24 mouse cellular contexts compared by ENCODE assay signal in the genomic region with DNA sequence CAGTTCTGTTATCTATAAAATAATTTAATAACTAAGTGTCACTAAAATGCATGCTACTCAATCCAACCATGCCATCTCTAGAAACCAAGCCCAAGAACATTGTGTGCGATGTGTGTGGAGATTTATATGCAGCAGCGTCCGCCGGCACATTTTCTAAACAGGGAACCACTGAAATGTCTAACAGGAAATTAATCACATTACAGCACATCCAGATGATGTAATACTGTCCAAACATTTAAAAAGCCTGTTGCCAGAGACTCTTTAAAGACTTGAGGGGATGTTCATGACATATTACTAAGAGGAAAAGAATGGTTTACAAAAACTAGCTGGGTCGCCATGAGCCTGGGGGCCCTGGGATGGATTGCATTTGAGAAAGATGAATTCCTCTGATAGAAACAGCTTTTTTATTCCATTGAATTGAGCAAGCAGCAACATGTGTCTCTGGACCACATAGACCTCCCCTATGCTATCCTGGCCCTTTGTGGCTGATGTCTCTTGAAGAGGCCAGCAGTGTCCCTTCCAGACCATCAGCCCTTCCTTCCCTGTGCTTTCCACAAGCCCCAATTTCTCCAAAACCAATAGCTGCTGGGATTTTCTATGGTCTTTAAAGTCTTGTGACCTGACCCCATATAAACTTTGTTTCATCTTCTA.
A peak's percentile ranks its signal among the peaks of the same experiment; 100 is the strongest.
DNase-seq lines count a peak whose midpoint lies in the region; ATAC-seq and TF ChIP-seq lines count a peak whose summit lies in the region.
"Had no signal": no experiment of that assay in that cellular context is flagged by ENCODE, and none has a peak within 500 bp of the region (broad histone marks: within the 10 kb centered on the region; RNA-seq: fewer than 3 reads in every experiment).

No protein-coding gene starts in this region.

- ATAC-seq in lung, embryonic 14.5 days (ENCODE audit: insufficient read depth): peak; percentile 80
- no peak for ATAC-seq in hindbrain, embryonic 12.5 days (ENCODE audit: low FRiP score)
- ATAC-seq: activated CD4-positive, CD25-positive, alpha-beta regulatory T cell, adult 4 months; forebrain, embryonic 15.5 days; Patski had no signal

- H3K27ac ChIP-seq in lung, embryonic 14.5 days (ENCODE audit: low read depth): no peak overlapping the region
- no peak overlapping the region for H3K27ac ChIP-seq in hindbrain, embryonic 12.5 days
- H3K27ac ChIP-seq: embryonic facial prominence, embryonic 15.5 days; forebrain, embryonic 15.5 days; heart, adult 2 months; heart, embryonic 15.5 days; hindbrain, embryonic 10.5 days; hindbrain, embryonic 15.5 days had no signal

- no peak overlapping the region for H3K9ac ChIP-seq in lung, embryonic 14.5 days
- H3K9ac ChIP-seq in hindbrain, embryonic 12.5 days: no peak overlapping the region
- H3K9ac ChIP-seq: embryonic facial prominence, embryonic 15.5 days; forebrain, embryonic 15.5 days; heart, embryonic 15.5 days; hindbrain, embryonic 15.5 days had no signal

- DNase-seq in lung, embryonic 14.5 days: peak; percentile 75
- DNase-seq in lung, postnatal 14 days: no peak
- peak; percentile 3 for DNase-seq in 416B (ENCODE audit: low read depth)
- peak; percentile 7 for DNase-seq in fibroblast of lung, adult 2 months (ENCODE audit: low read depth)
- DNase-seq in lung, postnatal 25 days (ENCODE audit: low spot score): peak; percentile 26
- DNase-seq in heart, adult 18-20 months: no peak
- no peak for DNase-seq in adrenal gland, postnatal 14 days
- DNase-seq: adrenal gland, postnatal 25 days; cerebellum, adult 18-20 months; cerebellum, adult 9-11 months; cerebellum, postnatal 36 days; gastrocnemius, postnatal 10 days; heart, adult 2 months; heart, postnatal 14 days had no signal

- no peak for TF ChIP-seq CTCF in lung, embryonic 14.5 days (IDR thresholded peaks at IDR 0.05; ENCODE audit: low read depth)

- H3K36me3 ChIP-seq in lung, embryonic 14.5 days (ENCODE audit: insufficient read depth): no peaks in the 10 kb centered on the region
- no peaks in the 10 kb centered on the region for H3K36me3 ChIP-seq in hindbrain, embryonic 12.5 days
- H3K36me3 ChIP-seq: embryonic facial prominence, embryonic 15.5 days; forebrain, embryonic 15.5 days; heart, embryonic 15.5 days; hindbrain, embryonic 10.5 days; hindbrain, embryonic 15.5 days had no signal

- 33% methylated on average over 5 of the region's 5 CpGs for WGBS in lung, embryonic 14.5 days
- WGBS in hindbrain, embryonic 12.5 days: 88% methylated on average over 5 of the region's 5 CpGs

- 0 out of 2 replicates have a peak, but pooled peaks cover 2% of the 10 kb centered on the region for H3K4me1 ChIP-seq in lung, embryonic 14.5 days (ENCODE audit: insufficient read depth)
- H3K4me1 ChIP-seq in hindbrain, embryonic 12.5 days: no peaks in the 10 kb centered on the region
- H3K4me1 ChIP-seq: forebrain, embryonic 15.5 days; heart, embryonic 15.5 days; hindbrain, embryonic 10.5 days; hindbrain, embryonic 15.5 days had no signal

- H3K9me3 ChIP-seq in lung, embryonic 14.5 days (ENCODE audit: low read depth, low read length): no peaks in the 10 kb centered on the region
- no peaks in the 10 kb centered on the region for H3K9me3 ChIP-seq in hindbrain, embryonic 12.5 days (replicated peaks)
- H3K9me3 ChIP-seq: embryonic facial prominence, embryonic 15.5 days; forebrain, embryonic 15.5 days; heart, embryonic 15.5 days; hindbrain, embryonic 10.5 days; hindbrain, embryonic 15.5 days had no signal

- H3K4me2 ChIP-seq in lung, embryonic 14.5 days: no peak overlapping the region
- H3K4me2 ChIP-seq in hindbrain, embryonic 12.5 days (replicated peaks): no peak overlapping the region
- H3K4me2 ChIP-seq: embryonic facial prominence, embryonic 15.5 days; forebrain, embryonic 15.5 days; heart, embryonic 11.5 days; heart, embryonic 15.5 days; hindbrain, embryonic 15.5 days had no signal

- no peak overlapping the region for H3K4me3 ChIP-seq in lung, embryonic 14.5 days (ENCODE audit: low read depth, low read length)
- no peak overlapping the region for H3K4me3 ChIP-seq in hindbrain, embryonic 12.5 days
- H3K4me3 ChIP-seq: embryonic facial prominence, embryonic 15.5 days; erythroblast, embryonic 14.5 days; forebrain, embryonic 15.5 days; heart, adult 2 months; heart, embryonic 15.5 days; hindbrain, embryonic 10.5 days; hindbrain, embryonic 15.5 days had no signal

- H3K27me3 ChIP-seq in lung, embryonic 14.5 days (ENCODE audit: insufficient read depth, low read length): no peaks in the 10 kb centered on the region
- no peaks in the 10 kb centered on the region for H3K27me3 ChIP-seq in hindbrain, embryonic 12.5 days
- H3K27me3 ChIP-seq: embryonic facial prominence, embryonic 15.5 days; forebrain, embryonic 15.5 days; heart, embryonic 15.5 days; hindbrain, embryonic 15.5 days had no signal

Comparison
In these comparisons a context has a peak if more than half of its experiments do, and no peak if none do; other contexts are left out.
1. DNase-seq: peak in lung, embryonic 14.5 days (single experiment), 416B (single experiment), fibroblast of lung, adult 2 months (single experiment) and lung, postnatal 25 days (single experiment); none in lung, postnatal 14 days (single experiment), heart, adult 18-20 months (0 of 2) and adrenal gland, postnatal 14 days (single experiment).